Mouse (Mus musculus) myocyte (in vitro differentiated cells): ENCODE measurements at regions not wholly inside any gene's neighbourhood (a gene's known extent, or its start where the extent isn't known, plus 50 kb on each side); places are given as distances from the start of the nearest gene placed in this dataset.

Experiments
- CEBPB ChIP-seq: IDR thresholded peaks from 2 replicates; pipeline ENCODE4 v1.6.1; 2011; ENCODE audit warnings: mild to moderate bottlenecking, moderate library complexity; ENCODE audit not compliant: poor library complexity, insufficient read depth, severe bottlenecking
- POLR2A ChIP-seq: IDR thresholded peaks from one replicate; pipeline ENCODE4 v1.6.1; 2011; ENCODE audit warnings: low read depth, mild to moderate bottlenecking, control low read depth, moderate library complexity; ENCODE audit not compliant: insufficient read length
- USF1 ChIP-seq: IDR thresholded peaks from one replicate; pipeline ENCODE4 v1.6.1; 2011; ENCODE audit warnings: low read depth, mild to moderate bottlenecking, control low read depth, moderate library complexity

- TF ChIP-seq CEBPB, result no peak
- TF ChIP-seq POLR2A, result no peak
- TF ChIP-seq USF1, result no peak
Measured at GRCm38 (mm10) chr10:60973615-60974014, 115.5 kb upstream of the Pcbd1 start.
